Mouse (Mus musculus) hindbrain, embryonic 16.5 days (tissue): Measurements from ENCODE around the gene Mast1. TPM values are rescaled to one million over a fixed set of nuclear protein-coding genes. Genes with fewer than 3 reads are reported as not detected.

Experiments used
- ATAC-seq: fragments of 200-750 bp; cut with Nextera tagmentation; 2 replicates; pipeline ENCODE4 v1.8.0; 2017; ENCODE audit warnings: moderate TSS enrichment, moderate library complexity
- H3K27ac ChIP-seq: fragments of 300-500 bp; sonication (generic); 2 replicates; pipeline ENCODE4 v1.5.1; 2014; ENCODE audit warnings: low read depth, mild to moderate bottlenecking, control low read depth, low read length, moderate library complexity
- H3K27me3 ChIP-seq: fragments of 300-500 bp; sonication (generic); replicated peaks from 2 replicates; pipeline ENCODE4 v1.6.1; 2014; ENCODE audit warnings: low read length; ENCODE audit not compliant: control insufficient read depth, insufficient read depth
- H3K36me3 ChIP-seq: fragments of 300-500 bp; sonication (generic); 2 replicates; pipeline ENCODE4 v1.6.1; 2014; ENCODE audit warnings: mild to moderate bottlenecking, low read length, moderate library complexity, mixed read lengths; ENCODE audit not compliant: control insufficient read depth, insufficient read depth
- H3K4me1 ChIP-seq: fragments of 300-500 bp; sonication (generic); 2 replicates; pipeline ENCODE4 v1.6.1; 2014; ENCODE audit warnings: low read depth, low read length; ENCODE audit not compliant: control insufficient read depth, insufficient read depth
- H3K4me2 ChIP-seq: fragments of 300-500 bp; sonication (generic); 2 replicates; pipeline ENCODE4 v1.6.1; 2014; ENCODE audit warnings: mild to moderate bottlenecking, low read length, control low read depth, moderate library complexity
- H3K4me3 ChIP-seq: fragments of 300-500 bp; sonication (generic); 2 replicates; pipeline ENCODE4 v1.5.1; 2014; ENCODE audit warnings: mild to moderate bottlenecking, low read length, control low read depth, moderate library complexity
- H3K9ac ChIP-seq: fragments of 300-500 bp; sonication (generic); 2 replicates; pipeline ENCODE4 v1.6.1; 2014; ENCODE audit warnings: low read depth, mild to moderate bottlenecking, control low read depth, low read length, moderate library complexity
- H3K9me3 ChIP-seq: fragments of 300-500 bp; sonication (generic); 2 replicates; pipeline ENCODE4 v1.6.1; 2014; ENCODE audit warnings: mild to moderate bottlenecking, low read length, moderate library complexity; ENCODE audit not compliant: control insufficient read depth
- WGBS: fragments of 180-500 bp; shearing (Covaris S2); extraction: QIAGEN DNeasy Blood & Tissue Kit; methylation state at CpG from one replicate; pipeline ENCODE4 v1.1.7; 2014; 5-methylcytosine and 5-hydroxymethylcytosine counted together
- microRNA-seq: library from miRNA; unstranded; fragments of <30 nt; microRNA quantifications from one replicate; pipeline ENCODE4, GENCODE M21; 2017
- polyA plus RNA-seq: library from polyadenylated mRNA; unstranded; fragments of >200 nt; fragmentation: Nextera tagmentation; extraction: Ambion mirVana; gene quantifications from 2 replicates; pipeline ENCODE4 v1.2.1, GENCODE M21; 2015

Gene Mast1
- polyA plus RNA-seq, 1 experiment from 2014 or later: 71.4 TPM

GRCm38 (mm10) chr8:84874339-84874738, 62.8 kb downstream of the Mast1 start:
- Histone ChIP-seq H3K27me3 (peaks cover 3% of the 10 kb centered on the region; the same call in 1 of the 2 replicates), H3K4me3 (no peak overlapping the region), H3K4me1 (peaks cover 13% of the 10 kb centered on the region), H3K36me3 (no peaks in the 10 kb centered on the region; the same call in 1 of the 2 replicates), H3K4me2 (no peak overlapping the region), H3K27ac (no peak overlapping the region), H3K9me3 (no peaks in the 10 kb centered on the region), H3K9ac (no peak overlapping the region)
- WGBS: 90% methylated on average over 3 of the region's 3 CpGs
- ATAC-seq: no peak

DNA sequence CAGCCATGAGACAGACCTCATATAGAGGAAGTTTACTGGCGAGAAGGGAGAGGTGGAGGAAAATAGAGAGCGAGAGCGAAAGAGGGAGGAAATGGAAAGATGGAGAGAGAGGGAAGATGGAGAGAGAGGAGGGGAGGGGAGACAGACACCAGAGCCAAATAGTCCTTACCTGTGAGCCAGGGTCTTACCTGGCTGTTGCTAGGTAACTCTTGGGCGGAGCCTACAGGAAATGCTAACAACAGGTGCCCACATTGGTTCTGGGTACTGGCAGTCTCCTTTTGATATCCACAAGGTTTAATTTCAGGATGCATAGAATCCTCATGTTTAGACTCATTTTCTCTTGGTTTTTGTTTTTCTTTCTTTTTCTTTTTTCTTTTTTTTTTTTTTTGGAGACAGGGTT, 64.1 kb downstream of the Mast1 start:
- H3K27ac ChIP-seq: no peak overlapping the region
- peaks cover 3% of the 10 kb centered on the region; the same call in 1 of the 2 replicates for H3K27me3 ChIP-seq
- H3K4me2 ChIP-seq: peak overlapping the region; percentile 98
- peaks cover 13% of the 10 kb centered on the region for H3K4me1 ChIP-seq
- 72% methylated on average over 4 of the region's 4 CpGs for WGBS
- ATAC-seq: no peak
- no peaks in the 10 kb centered on the region for H3K9me3 ChIP-seq
- no peak overlapping the region for H3K9ac ChIP-seq
- H3K36me3 ChIP-seq: peaks cover 4% of the 10 kb centered on the region
- H3K4me3 ChIP-seq: peak overlapping the region; percentile 56

GRCm38 (mm10) chr8:84872309-84872965, 64.7 kb downstream of the Mast1 start:
- H3K4me2 ChIP-seq: peak overlapping the region; percentile 98
- peaks cover 9% of the 10 kb centered on the region for H3K36me3 ChIP-seq
- ATAC-seq: peak; percentile 49
- peak overlapping the region; percentile 62 for H3K9ac ChIP-seq
- peak overlapping the region; percentile 56 for H3K4me3 ChIP-seq
- H3K9me3 ChIP-seq: no peaks in the 10 kb centered on the region
- H3K27me3 ChIP-seq: peaks cover 3% of the 10 kb centered on the region; the same call in 1 of the 2 replicates
- H3K27ac ChIP-seq: no peak overlapping the region
- H3K4me1 ChIP-seq: peaks cover 13% of the 10 kb centered on the region
- WGBS: 3% methylated on average over 51 of the region's 54 CpGs

- Histone ChIP-seq H3K9me3 (no peaks in the 10 kb centered on the region), H3K4me3 (peak within 1 kb of the TSS; percentile 56), H3K27ac (no peak within 1 kb of the TSS), H3K4me1 (peaks cover 13% of the 10 kb centered on the region), H3K9ac (peak within 1 kb of the TSS; percentile 62), H3K4me2 (peak within 1 kb of the TSS; percentile 98), H3K27me3 (peaks cover 3% of the 10 kb centered on the region; the same call in 1 of the 2 replicates), H3K36me3 (peaks cover 10% of the 10 kb centered on the region)
- peak; percentile 76 for ATAC-seq
- WGBS: 17% methylated on average over 37 of the region's 46 CpGs
These were observed 65.5 kb downstream of the Mast1 start, which contains the start of gene Syce2 for GRCm38 (mm10) chr8:84871376-84872308. TSS of gene Syce2 (plus strand) at chr8:84872111.

Small RNA genes within 50 kb of the gene (microRNA-seq; reads per million reads assigned to microRNA genes)
- gene Gm24197 (not detected), gene Mir7069 (1.9 reads per million)

Other genes with a start within 250 kb of the Mast1 start
- gene Nacc1, start 249.5 kb downstream of the Mast1 start, polyA plus RNA-seq: 12.4 and 15.5 TPM in 2 replicates
- gene Lyl1, start 235.9 kb downstream of the Mast1 start, polyA plus RNA-seq: 2.6 and 3.2 TPM in 2 replicates
- 0.82 and 0.89 TPM in 2 replicates for gene G430095P16Rik, start 214.4 kb downstream of the Mast1 start, polyA plus RNA-seq
- 94.3 and 109 TPM in 2 replicates for gene Nfix, start 137.0 kb downstream of the Mast1 start, polyA plus RNA-seq
- 15.4 and 17.1 TPM in 2 replicates for gene Dand5, start 114.5 kb downstream of the Mast1 start, polyA plus RNA-seq
- gene Gadd45gip1, start 105.8 kb downstream of the Mast1 start, polyA plus RNA-seq: 40.6 and 40.7 TPM in 2 replicates
- 78.2 and 95.4 TPM in 2 replicates for gene Rad23a, start 96.7 kb downstream of the Mast1 start, polyA plus RNA-seq
- gene Calr, start 90.4 kb downstream of the Mast1 start, polyA plus RNA-seq: 743 and 792 TPM in 2 replicates
- gene Farsa, start 80.4 kb downstream of the Mast1 start, polyA plus RNA-seq: 112 and 114 TPM in 2 replicates
- gene Syce2, start 65.2 kb downstream of the Mast1 start, polyA plus RNA-seq: 38.1 and 46.6 TPM in 2 replicates
- 41.4 and 42.8 TPM in 2 replicates for gene Gcdh, start 43.4 kb downstream of the Mast1 start, polyA plus RNA-seq
- gene Klf1, start 35.4 kb downstream of the Mast1 start, polyA plus RNA-seq: 0.39 and 0.56 TPM in 2 replicates
- gene Dnase2a, start 28.8 kb downstream of the Mast1 start, polyA plus RNA-seq: 6.4 and 7.0 TPM in 2 replicates
- 3.0 and 3.2 TPM in 2 replicates for gene Rtbdn, start 9.6 kb upstream of the Mast1 start, polyA plus RNA-seq
- gene Gm49661, start 32.1 kb upstream of the Mast1 start, polyA plus RNA-seq: not detected in 2 replicates
- 1,040 and 1,063 TPM in 2 replicates for gene Prdx2, start 32.2 kb upstream of the Mast1 start, polyA plus RNA-seq
- gene Rnaseh2a, start 32.4 kb upstream of the Mast1 start, polyA plus RNA-seq: 55.8 and 57.5 TPM in 2 replicates
- 4.3 and 5.3 TPM in 2 replicates for gene Junb, start 41.4 kb upstream of the Mast1 start, polyA plus RNA-seq
- gene Hook2, start 53.2 kb upstream of the Mast1 start, polyA plus RNA-seq: 37.9 and 39.6 TPM in 2 replicates
- gene Best2, start 77.2 kb upstream of the Mast1 start, polyA plus RNA-seq: 0.10 and 0.21 TPM in 2 replicates
- 159 and 170 TPM in 2 replicates for gene Asna1, start 87.9 kb upstream of the Mast1 start, polyA plus RNA-seq
- 100 and 110 TPM in 2 replicates for gene Trir, start 89.5 kb upstream of the Mast1 start, polyA plus RNA-seq
- 61.2 and 62.7 TPM in 2 replicates for gene Tnpo2, start 99.6 kb upstream of the Mast1 start, polyA plus RNA-seq
- gene Fbxw9, start 122.7 kb upstream of the Mast1 start, polyA plus RNA-seq: 75.8 and 83.2 TPM in 2 replicates
- 1.2 TPM in 1 of 2 replicates, not detected in the other for gene Gm5741, start 130.6 kb upstream of the Mast1 start, polyA plus RNA-seq
- 112 and 119 TPM in 2 replicates for gene Dhps, start 134.4 kb upstream of the Mast1 start, polyA plus RNA-seq
- gene Wdr83os, start 143.4 kb upstream of the Mast1 start, polyA plus RNA-seq: 111 and 116 TPM in 2 replicates
- gene Wdr83, start 143.9 kb upstream of the Mast1 start, polyA plus RNA-seq: 45.5 and 50.6 TPM in 2 replicates
- gene Man2b1, start 145.9 kb upstream of the Mast1 start, polyA plus RNA-seq: 23.1 TPM in 2 replicates
- gene Zfp791, start 185.7 kb upstream of the Mast1 start, polyA plus RNA-seq: 4.3 and 4.6 TPM in 2 replicates
- gene Cks1brt, start 214.6 kb upstream of the Mast1 start, polyA plus RNA-seq: not detected in 2 replicates